Mouse (Mus musculus) spleen, postnatal 0 days (tissue): Measurements from ENCODE around the gene Gpd2. TPM values are rescaled to one million over a fixed set of nuclear protein-coding genes. Genes with fewer than 3 reads are reported as not detected.

Source experiments
- polyA plus RNA-seq: library from polyadenylated mRNA; unstranded; fragments of >200 nt; fragmentation: Nextera tagmentation; extraction: Ambion mirVana; gene quantifications from 2 replicates; pipeline ENCODE4 v1.2.1, GENCODE M21; 2015

Gpd2 gene
- 9.2 and 11.0 TPM in 2 replicates for polyA plus RNA-seq

GRCm38 (mm10) chr2:57237475-57237919 is at the start of gene Gpd2:
Gene Gpd2 (plus strand): TSS chr2:57237635.

Other genes with a start within 250 kb of the Gpd2 start
- 0.96 and 0.99 TPM in 2 replicates for gene Nr4a2, start 113.6 kb upstream of the Gpd2 start, polyA plus RNA-seq